Mouse (Mus musculus) kidney, adult 2 months (tissue): ENCODE data around the gene Phf12.

Experiments
- CTCF ChIP-seq: fragments of 200-500 bp; conservative IDR thresholded peaks from 2 replicates; pipeline ENCODE4 v1.5.1; 2011; ENCODE audit warnings: low read depth, mild to moderate bottlenecking, control low read depth, low read length, moderate library complexity, mixed read lengths; ENCODE audit not compliant: insufficient read depth, insufficient read length
- POLR2A ChIP-seq: fragments of 200-500 bp; IDR thresholded peaks from one replicate; pipeline ENCODE4 v1.6.1; 2011; ENCODE audit warnings: low read depth, low read length, control low read depth

DNA sequence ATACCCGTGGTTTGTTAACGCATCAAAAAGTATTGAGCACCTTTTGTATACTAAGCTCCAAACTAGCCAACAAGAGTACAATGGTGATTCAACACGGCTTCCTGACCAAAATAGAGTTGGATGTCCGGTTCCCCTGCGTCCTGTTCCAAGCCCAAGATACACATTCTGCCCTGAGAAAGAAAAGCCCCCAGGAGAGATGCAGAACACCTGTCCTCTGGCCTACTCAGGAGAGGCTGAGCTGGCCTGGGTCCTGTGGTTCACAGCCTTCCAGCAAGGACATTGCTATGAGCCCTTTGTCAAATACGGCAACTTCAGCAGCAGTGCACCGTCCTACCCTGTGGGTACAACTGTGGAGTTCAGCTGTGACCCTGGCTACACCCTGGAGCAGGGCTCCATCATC, 9.0 kb upstream of the Phf12 start:
- no peak for TF ChIP-seq POLR2A
- TF ChIP-seq CTCF, result no peak
